Mouse (Mus musculus) gastrocnemius, postnatal 4 days (tissue): Measurements from ENCODE around the gene Erap1. TPM values are rescaled to one million over a fixed set of nuclear protein-coding genes. Genes with fewer than 3 reads are reported as not detected.
"Not testable (repeated sequence)": the region's sequence is repeated elsewhere in the genome, so short reads cannot be mapped to it uniquely, and the experiment has no call there.

Experiments
- DNase-seq, 2 experiments: peaks; one replicate each; pipeline ENCODE4 v3.0.0; 2021 to 2022; ENCODE audit warnings: low spot score in 2 of 2, mixed read lengths in 2 of 2
- long read RNA-seq, 2 experiments: library from polyadenylated mRNA; stranded (forward); transcript quantifications; one replicate each; pipeline ENCODE4 v2.0.0; 2021
- total RNA-seq, 2 experiments: library from RNA; stranded (reverse); gene quantifications; 2 replicates each; pipeline ENCODE4 v1.2.3; 2021

Gene Erap1
- 10 to 100 TPM; 15.7 to 20.8 TPM for total RNA-seq
- long read RNA-seq, experiment 1, full-length matches to known transcripts = 3 of 6 reads
- long read RNA-seq, experiment 1, partial matches to known transcripts = 1 of 6 reads
- long read RNA-seq, experiment 1, other reads (novel, unspliced or antisense) = 2 of 6 reads
- long read RNA-seq, experiment 2, full-length matches to known transcripts = 7 of 9 reads
- long read RNA-seq, experiment 2, partial matches to known transcripts = 2 of 9 reads
- long read RNA-seq, experiment 2, other reads (novel, unspliced or antisense) = 0 of 9 reads

- DNase-seq = no peak
These were observed at the start of gene Erap1 for GRCm38 (mm10) chr13:74638793-74639711. Gene Erap1 (plus strand): TSS chr13:74639568.

- DNase-seq = peak in 1 of 2 experiments; percentile 11
These were observed 48.0 kb upstream of the Erap1 start for GRCm38 (mm10) chr13:74591401-74591821.

- not testable (repeated sequence) for DNase-seq
These were observed 47.5 kb upstream of the Erap1 start for GRCm38 (mm10) chr13:74591828-74592227.

- not testable (repeated sequence) for DNase-seq
These were observed 42.3 kb upstream of the Erap1 start for GRCm38 (mm10) chr13:74597022-74597421.

DNA sequence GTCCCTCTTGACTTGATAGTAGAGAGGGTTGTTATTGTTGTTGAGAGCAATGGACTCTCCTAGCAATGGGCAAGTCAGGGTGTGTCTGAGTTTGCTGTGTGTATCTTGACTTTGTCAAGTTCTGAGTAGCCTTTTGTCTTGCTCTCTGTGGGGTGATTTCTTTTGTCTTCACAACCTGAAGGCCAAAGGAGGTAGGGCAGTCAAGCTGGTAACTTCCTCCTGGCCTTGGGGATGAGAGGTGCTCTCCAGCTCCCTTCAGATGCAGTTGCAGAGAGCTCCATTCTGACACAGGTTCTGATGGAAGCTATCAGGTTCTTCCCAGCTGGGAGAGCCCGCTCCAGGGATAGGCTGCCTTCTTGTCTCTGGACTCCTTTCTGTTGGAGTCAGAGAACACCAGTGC, 37.6 kb upstream of the Erap1 start:
- not testable (repeated sequence) for DNase-seq

DNA sequence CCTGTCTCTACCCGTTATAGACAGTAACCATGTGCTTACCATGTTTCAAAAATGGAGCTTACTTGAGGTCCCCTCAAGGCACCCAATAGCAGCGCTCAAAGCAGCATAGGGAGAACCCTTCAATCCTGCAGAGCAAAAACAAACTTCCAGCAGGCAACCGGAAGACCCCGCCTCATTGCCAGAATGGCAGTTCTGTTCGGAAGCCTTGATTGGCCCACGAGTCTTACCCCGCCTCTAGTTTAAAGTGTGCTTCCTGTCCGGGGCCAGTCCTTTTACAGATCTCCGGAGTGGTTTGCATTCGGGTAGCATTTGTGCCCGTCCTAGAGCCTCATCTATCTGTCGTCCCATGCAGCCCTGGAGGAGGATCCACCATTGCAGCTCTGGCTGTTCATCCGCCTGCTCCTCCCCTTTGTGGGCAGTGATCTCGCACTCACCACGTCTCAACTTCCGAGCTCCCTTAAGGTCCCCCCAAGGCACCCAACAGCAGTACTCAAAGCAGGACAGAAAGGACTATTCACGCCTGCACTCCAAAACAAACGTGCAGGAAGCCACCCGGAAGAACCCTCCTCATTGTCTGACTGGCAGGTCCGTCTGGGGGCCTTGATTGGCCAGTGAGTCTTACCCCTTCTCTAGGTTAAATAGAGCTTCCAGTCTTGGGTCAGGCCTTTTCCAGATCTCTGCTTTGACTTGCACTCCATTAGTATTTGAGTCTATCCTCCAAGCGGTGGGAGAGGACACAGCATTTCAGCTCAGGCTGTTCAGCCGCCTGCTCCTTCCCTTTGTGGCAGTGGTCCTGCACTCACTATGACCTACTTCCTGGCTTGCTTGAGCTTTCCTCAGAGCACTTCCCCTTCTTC, 22.0 kb upstream of the Erap1 start:
- DNase-seq = peak; percentile 52 to 80

DNA sequence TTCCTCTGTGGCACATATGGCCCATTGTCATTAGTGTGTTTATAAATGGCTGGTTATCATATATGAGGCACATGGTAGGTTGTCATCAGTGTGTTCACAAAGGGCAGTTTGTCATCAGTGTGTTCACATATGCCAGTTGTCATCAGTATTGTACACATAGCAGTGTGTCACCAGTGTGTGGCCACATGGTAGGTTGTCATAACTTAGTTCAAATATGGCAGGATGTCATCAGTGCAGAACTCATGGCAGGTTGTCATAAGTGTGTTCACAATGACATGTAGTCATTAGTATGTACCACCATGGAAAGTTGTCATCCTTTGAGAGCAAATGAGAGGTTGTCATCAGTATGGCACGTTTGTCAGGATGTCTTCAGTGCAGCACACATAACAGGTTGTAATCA, 7.0 kb upstream of the Erap1 start:
- no peak for DNase-seq

- DNase-seq = no peak
These were observed 6.5 kb upstream of the Erap1 start for GRCm38 (mm10) chr13:74632857-74633256.

GRCm38 (mm10) chr13:74639712-74640522, 549 bp downstream of the Erap1 start:
- DNase-seq = peak; percentile 70 to 88

GRCm38 (mm10) chr13:74640523-74640920, 1.2 kb downstream of the Erap1 start:
- DNase-seq = not testable (repeated sequence)

DNA sequence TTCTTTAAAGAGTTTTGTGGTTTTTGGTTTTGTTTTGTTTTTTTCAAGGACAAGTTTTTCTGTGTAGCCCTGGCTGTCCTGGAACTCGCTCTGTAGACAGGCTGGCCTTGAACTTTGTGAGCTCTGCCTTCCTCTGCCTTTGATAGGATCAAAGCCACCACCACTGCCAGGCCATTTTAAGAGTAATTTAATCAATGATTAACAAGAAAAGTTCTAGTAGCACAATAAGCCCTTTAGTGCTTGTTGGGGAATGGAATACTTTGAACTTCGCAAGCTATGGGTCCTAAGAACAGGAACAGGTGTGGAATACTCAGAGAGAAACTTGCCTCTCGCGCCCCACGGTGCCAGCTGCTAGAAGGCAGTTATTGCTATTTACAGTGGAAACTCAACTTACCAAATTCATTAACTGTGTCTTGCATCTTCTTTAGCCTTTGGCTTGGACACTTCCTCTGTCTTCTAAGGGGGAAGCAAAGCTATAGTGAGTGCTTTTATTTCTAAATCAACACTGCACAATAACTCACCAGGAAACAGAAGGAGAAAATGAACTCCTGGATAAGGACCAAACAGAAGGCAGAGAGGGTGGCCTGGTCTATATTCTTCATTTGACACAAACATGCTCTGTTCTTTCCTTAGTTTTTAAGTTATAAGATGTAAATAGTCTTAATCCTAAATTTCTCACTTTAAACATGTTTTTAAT, 56.3 kb downstream of the Erap1 start:
- no peak for DNase-seq

DNA sequence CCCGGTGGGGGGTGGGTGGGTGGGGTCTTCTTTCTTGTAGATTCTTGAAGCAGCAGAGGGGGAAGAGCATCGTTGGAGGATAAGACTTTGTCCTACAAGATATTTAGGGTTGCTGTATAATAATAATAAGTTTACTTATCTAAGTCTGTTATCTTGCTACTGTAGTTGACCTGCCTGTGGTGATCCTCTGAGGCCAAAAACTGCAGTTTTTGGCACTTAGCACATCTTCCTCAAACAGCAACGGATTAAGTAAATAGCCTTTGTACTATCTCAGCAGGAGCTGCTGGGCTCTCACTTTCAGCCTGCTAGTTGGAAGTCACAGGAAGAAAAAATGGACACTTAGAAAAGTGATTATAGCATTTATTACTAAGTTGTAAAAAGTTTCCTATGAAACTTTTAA, 56.9 kb downstream of the Erap1 start:
- no peak for DNase-seq

GRCm38 (mm10) chr13:74719002-74719401, 79.6 kb downstream of the Erap1 start:
- DNase-seq = no peak

DNA sequence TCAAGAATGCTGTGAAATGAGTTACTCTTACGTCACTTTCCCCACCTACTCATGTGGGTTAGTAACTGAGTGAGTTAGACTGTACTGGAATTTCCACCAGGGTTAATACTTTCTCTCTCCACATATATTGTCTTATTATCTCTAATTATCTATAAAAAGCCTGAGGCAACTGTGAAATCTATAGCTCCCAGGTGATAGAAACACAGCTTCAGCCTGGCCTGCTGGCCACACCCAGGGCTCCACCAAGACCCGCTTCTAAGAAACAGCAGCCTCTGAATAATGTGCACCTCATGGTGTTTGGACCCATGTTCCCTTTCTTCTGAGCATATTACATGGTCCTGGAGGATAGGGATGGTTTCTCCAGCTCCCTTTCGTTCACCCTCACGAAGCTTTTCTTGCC, 94.4 kb downstream of the Erap1 start:
- DNase-seq = no peak

- no peak for DNase-seq
These were observed 96.5 kb downstream of the Erap1 start for GRCm38 (mm10) chr13:74735834-74736233.

- DNase-seq = no peak
These were observed 97.0 kb downstream of the Erap1 start for GRCm38 (mm10) chr13:74736396-74736795.
